Mouse (Mus musculus) midbrain, embryonic 14.5 days (tissue): ENCODE measurements around the gene Prtn3. TPM values are rescaled to one million over a fixed set of nuclear protein-coding genes. Genes with fewer than 3 reads are reported as not detected.

ENCODE experiments used
- ATAC-seq: fragments of 200-750 bp; cut with Nextera tagmentation; 2 replicates; pipeline ENCODE4 v1.8.0; 2017; ENCODE audit warnings: moderate number of reproducible peaks, moderate library complexity; ENCODE audit not compliant: low FRiP score, low TSS enrichment
- DNase-seq: peaks from one replicate; pipeline ENCODE4 v3.0.0-alpha.2; 2015
- H3K27ac ChIP-seq: fragments of 300-500 bp; sonication (generic); replicated peaks from 2 replicates; pipeline ENCODE4 v1.5.1; 2014; ENCODE audit warnings: mild to moderate bottlenecking, low read depth, low read length, moderate library complexity
- H3K27me3 ChIP-seq: fragments of 300-500 bp; sonication (generic); 2 replicates; pipeline ENCODE4 v1.6.1; 2014; ENCODE audit warnings: low read length, control low read depth, mixed read lengths; ENCODE audit not compliant: control insufficient read depth, insufficient read depth
- H3K36me3 ChIP-seq: fragments of 300-500 bp; sonication (generic); 2 replicates; pipeline ENCODE4 v1.6.1; 2014; ENCODE audit warnings: low read length, control low read depth; ENCODE audit not compliant: control insufficient read depth, insufficient read depth
- H3K4me1 ChIP-seq: fragments of 300-500 bp; sonication (generic); 2 replicates; pipeline ENCODE4 v1.6.1; 2014; ENCODE audit warnings: mild to moderate bottlenecking, antibody characterized with exemption, low read length, control low read depth; ENCODE audit not compliant: control insufficient read depth, insufficient read depth
- H3K4me2 ChIP-seq: fragments of 300-500 bp; sonication (generic); 2 replicates; pipeline ENCODE4 v1.6.1; 2014; ENCODE audit warnings: mild to moderate bottlenecking, low read length, moderate library complexity
- H3K4me3 ChIP-seq: fragments of 300-500 bp; sonication (generic); replicated peaks from 2 replicates; pipeline ENCODE4 v1.5.1; 2014; ENCODE audit warnings: low read depth, low read length
- H3K9ac ChIP-seq: fragments of 300-500 bp; sonication (generic); replicated peaks from 2 replicates; pipeline ENCODE4 v1.6.1; 2014; ENCODE audit warnings: mild to moderate bottlenecking, low read length, moderate library complexity
- H3K9me3 ChIP-seq: fragments of 300-500 bp; sonication (generic); 2 replicates; pipeline ENCODE4 v1.6.1; 2016; ENCODE audit warnings: low read length, control low read depth, mixed read lengths; ENCODE audit not compliant: control insufficient read depth
- whole genome bisulfite sequencing: fragments of 180-500 bp; shearing (Covaris S2); extraction: QIAGEN DNeasy Blood & Tissue Kit; methylation state at CpG from one replicate; pipeline ENCODE4 v1.1.7; 2014; 5-methylcytosine and 5-hydroxymethylcytosine counted together
- polyA plus RNA-seq: library from polyadenylated mRNA; unstranded; fragments of >200 nt; fragmentation: Nextera tagmentation; extraction: Ambion mirVana; gene quantifications from 2 replicates; pipeline ENCODE4 v1.2.1, GENCODE M21; 2014

The Prtn3 gene
- 14.9 and 16.7 TPM in 2 replicates for polyA plus RNA-seq

- DNase-seq (peak; percentile 95), ATAC-seq (peak; percentile 88)
- Histone ChIP-seq H3K4me1 (peaks cover 24% of the 10 kb centered on the region), H3K4me2 (peak within 1 kb of the TSS; percentile 97), H3K27ac (peak within 1 kb of the TSS; percentile 97), H3K4me3 (peak within 1 kb of the TSS; percentile 89), H3K9ac (peak within 1 kb of the TSS; percentile 94), H3K27me3 (no peaks in the 10 kb centered on the region), H3K9me3 (no peaks in the 10 kb centered on the region), H3K36me3 (peaks cover 22% of the 10 kb centered on the region)
- under 1% methylated on average over 57 of the region's 57 CpGs for WGBS
Measured at GRCm38 (mm10) chr10:79874290-79874862, at the start of gene Prtn3, which contains the start of gene Plppr3. TSS of gene Prtn3 (plus strand) at chr10:79874476. TSS of gene Plppr3 (minus strand) at chr10:79874634.

- no peaks in the 10 kb centered on the region for H3K4me1 ChIP-seq
- ATAC-seq = no peak
Measured at GRCm38 (mm10) chr10:79831583-79831982, 42.7 kb upstream of the Prtn3 start.

GRCm38 (mm10) chr10:79832026-79832785 lies 42.1 kb upstream of the Prtn3 start:
- Histone ChIP-seq H3K4me1 (no peaks in the 10 kb centered on the region), H3K4me2 (no peak overlapping the region), H3K4me3 (no peak overlapping the region), H3K27ac (no peak overlapping the region), H3K9me3 (no peaks in the 10 kb centered on the region), H3K9ac (no peak overlapping the region), H3K27me3 (no peaks in the 10 kb centered on the region), H3K36me3 (no peaks in the 10 kb centered on the region)
- ATAC-seq (no peak), DNase-seq (no peak)
- 77% methylated on average over 7 of the region's 7 CpGs for WGBS

More at GRCm38 (mm10) chr10:79831583-79831982, 42.7 kb upstream of the Prtn3 start:
- no peak for DNase-seq
- H3K9me3 ChIP-seq = no peaks in the 10 kb centered on the region
- H3K4me2 ChIP-seq = no peak overlapping the region
- no peaks in the 10 kb centered on the region for H3K36me3 ChIP-seq
- H3K27ac ChIP-seq = no peak overlapping the region
- H3K4me3 ChIP-seq = no peak overlapping the region
- H3K9ac ChIP-seq = no peak overlapping the region
- 90% methylated on average over 3 of the region's 3 CpGs for WGBS
- H3K27me3 ChIP-seq = no peaks in the 10 kb centered on the region

- Histone ChIP-seq H3K36me3 (no peaks in the 10 kb centered on the region), H3K27me3 (no peaks in the 10 kb centered on the region), H3K9me3 (no peaks in the 10 kb centered on the region), H3K27ac (no peak overlapping the region), H3K4me1 (no peaks in the 10 kb centered on the region), H3K9ac (no peak overlapping the region), H3K4me3 (no peak overlapping the region), H3K4me2 (no peak overlapping the region)
- 72% methylated on average over 9 of the region's 9 CpGs for WGBS
- DNase-seq = no peak
- no peak for ATAC-seq
Measured at GRCm38 (mm10) chr10:79832786-79833181, 41.5 kb upstream of the Prtn3 start.

- no peak overlapping the region for H3K27ac ChIP-seq
- H3K36me3 ChIP-seq = no peaks in the 10 kb centered on the region
- H3K9me3 ChIP-seq = no peaks in the 10 kb centered on the region
- ATAC-seq (peak; percentile 40; the same call in 1 of the 2 replicates), DNase-seq (peak; percentile 89)
- H3K4me2 ChIP-seq = no peak overlapping the region
- no peaks in the 10 kb centered on the region for H3K4me1 ChIP-seq
- H3K4me3 ChIP-seq = no peak overlapping the region
- H3K9ac ChIP-seq = no peak overlapping the region
- no peaks in the 10 kb centered on the region for H3K27me3 ChIP-seq
- 27% methylated on average over 9 of the region's 9 CpGs for WGBS
Measured at GRCm38 (mm10) chr10:79834769-79835398, 39.4 kb upstream of the Prtn3 start.

- H3K9me3 ChIP-seq = no peaks in the 10 kb centered on the region
- no peak for ATAC-seq
- DNase-seq = no peak
- H3K4me3 ChIP-seq = no peak overlapping the region
- no peak overlapping the region for H3K9ac ChIP-seq
- no peaks in the 10 kb centered on the region for H3K27me3 ChIP-seq
- no peak overlapping the region for H3K27ac ChIP-seq
- no peaks in the 10 kb centered on the region for H3K36me3 ChIP-seq
- H3K4me1 ChIP-seq = peaks cover 9% of the 10 kb centered on the region
- 94% methylated on average over 3 of the region's 3 CpGs for WGBS
- no peak overlapping the region for H3K4me2 ChIP-seq
Measured at GRCm38 (mm10) chr10:79836918-79837317, 37.4 kb upstream of the Prtn3 start.

GRCm38 (mm10) chr10:79838151-79838550 lies 36.1 kb upstream of the Prtn3 start:
- H3K4me3 ChIP-seq = no peak overlapping the region
- H3K4me1 ChIP-seq = peaks cover 10% of the 10 kb centered on the region
- H3K36me3 ChIP-seq = no peaks in the 10 kb centered on the region
- no peaks in the 10 kb centered on the region for H3K9me3 ChIP-seq
- H3K27me3 ChIP-seq = no peaks in the 10 kb centered on the region
- ATAC-seq (no peak), DNase-seq (no peak)
- H3K27ac ChIP-seq = no peak overlapping the region
- no peak overlapping the region for H3K9ac ChIP-seq
- no peak overlapping the region for H3K4me2 ChIP-seq
- 75% methylated on average over 2 of the region's 2 CpGs for WGBS

- Histone ChIP-seq H3K4me1 (peaks cover 17% of the 10 kb centered on the region), H3K36me3 (no peaks in the 10 kb centered on the region), H3K9ac (no peak overlapping the region), H3K4me3 (no peak overlapping the region), H3K4me2 (no peak overlapping the region), H3K27me3 (no peaks in the 10 kb centered on the region), H3K9me3 (no peaks in the 10 kb centered on the region), H3K27ac (no peak overlapping the region)
- DNase-seq = no peak
- WGBS = 89% methylated on average over 3 of the region's 3 CpGs
- no peak for ATAC-seq
Measured at GRCm38 (mm10) chr10:79840091-79840490, 34.2 kb upstream of the Prtn3 start.
